Mouse (Mus musculus) CH12.LX (cell line): Measurements from ENCODE around the gene Fkbp15. TPM values are rescaled to one million over a fixed set of nuclear protein-coding genes. Genes with fewer than 3 reads are reported as not detected.

ENCODE experiments used
- DNase-seq: peaks from one replicate; pipeline ENCODE4 v3.0.0-alpha.2; 2013; ENCODE audit errors: extremely low read depth
- H3K27ac ChIP-seq: 2 replicates; pipeline ENCODE4 v1.5.1; 2012; ENCODE audit warnings: low read depth, mild to moderate bottlenecking, control low read depth, moderate library complexity; ENCODE audit not compliant: insufficient read depth
- H3K27me3 ChIP-seq: replicated peaks from 2 replicates; pipeline ENCODE3; 2012; ENCODE audit warnings: inconsistent platforms
- H3K36me3 ChIP-seq, 2 experiments: replicated peaks in 1 of 2; 2 replicates each; pipeline versions ENCODE3 to v1.6.1; 2012; ENCODE audit warnings: inconsistent platforms in 1 of 2, low read length in 1 of 2, mild to moderate bottlenecking in 1 of 2, mixed read lengths in 1 of 2, moderate library complexity in 1 of 2; ENCODE audit not compliant: control insufficient read depth in 1 of 2, insufficient read depth in 1 of 2
- H3K4me1 ChIP-seq, 2 experiments: 2 replicates each; pipeline ENCODE4 v1.6.1; 2012; ENCODE audit warnings: inconsistent platforms in 1 of 2, moderate library complexity in 1 of 2; ENCODE audit not compliant: insufficient read depth in 2 of 2, control insufficient read depth in 1 of 2
- H3K4me2 ChIP-seq: 2 replicates; pipeline ENCODE4 v1.6.1; 2012; ENCODE audit warnings: low read depth, mild to moderate bottlenecking, control low read depth; ENCODE audit not compliant: poor library complexity, insufficient read depth, severe bottlenecking
- H3K4me3 ChIP-seq, 3 experiments: fragments of 150-350 bp in 1 of 3; sonication (generic) in 1 of 3; replicated peaks in 1 of 3; 2 replicates each; pipeline versions ENCODE3 to v1.5.1; 2011 to 2012; ENCODE audit warnings: low read depth in 2 of 3, low read length in 2 of 3, mild to moderate bottlenecking in 2 of 3, moderate library complexity in 2 of 3, control low read depth in 1 of 3, improper control_type of control experiment in 1 of 3, inconsistent platforms in 1 of 3, mixed read lengths in 1 of 3; ENCODE audit not compliant: poor library complexity in 1 of 3
- H3K79me2 ChIP-seq: replicated peaks from 2 replicates; pipeline ENCODE4 v1.6.1; 2012; ENCODE audit warnings: mild to moderate bottlenecking, moderate library complexity; ENCODE audit not compliant: control insufficient read depth, poor library complexity, insufficient read depth, severe bottlenecking; ENCODE audit errors: extremely low read depth
- H3K9ac ChIP-seq: 2 replicates; pipeline ENCODE4 v1.6.1; 2012; ENCODE audit warnings: low read depth, mild to moderate bottlenecking, control low read depth, moderate library complexity; ENCODE audit not compliant: insufficient read depth
- H3K9me3 ChIP-seq: replicated peaks from 2 replicates; pipeline ENCODE3; 2012; ENCODE audit warnings: low read length, inconsistent platforms, mixed read lengths
- BHLHE40 ChIP-seq: IDR thresholded peaks from 2 replicates; pipeline ENCODE4 v1.6.1; 2011; ENCODE audit warnings: mild to moderate bottlenecking, low read depth, low read length, improper control_type of control experiment
- CTCF ChIP-seq, 2 experiments: IDR thresholded peaks in 1 of 2; conservative IDR thresholded peaks in 1 of 2; 2 replicates each; pipeline ENCODE4 v1.5.1; 2011 to 2012; ENCODE audit warnings: low read depth in 2 of 2, low read length in 2 of 2, improper control_type of control experiment in 1 of 2, inconsistent platforms in 1 of 2, mild to moderate bottlenecking in 1 of 2, moderate library complexity in 1 of 2
- ELF1 ChIP-seq: IDR thresholded peaks from 2 replicates; pipeline ENCODE4 v1.6.1; 2014; ENCODE audit warnings: low read depth, mild to moderate bottlenecking, inconsistent platforms, low read length, improper control_type of control experiment
- EP300 ChIP-seq: IDR thresholded peaks from 2 replicates; pipeline ENCODE4 v1.6.1; 2011; ENCODE audit warnings: low read length, improper control_type of control experiment
- ETS1 ChIP-seq: conservative IDR thresholded peaks from 2 replicates; pipeline ENCODE4 v1.6.1; 2012; ENCODE audit warnings: low read depth, mild to moderate bottlenecking, inconsistent platforms, low read length, improper control_type of control experiment, moderate library complexity
- GABPA ChIP-seq: IDR thresholded peaks from 2 replicates; pipeline ENCODE4 v1.6.1; 2012; ENCODE audit warnings: low read depth, low read length, improper control_type of control experiment, inconsistent platforms; ENCODE audit not compliant: insufficient replicate concordance
- HCFC1 ChIP-seq: IDR thresholded peaks from 2 replicates; pipeline ENCODE4 v1.6.1; 2012; ENCODE audit warnings: low read depth, mild to moderate bottlenecking, inconsistent platforms, low read length, improper control_type of control experiment
- IRF4 ChIP-seq: IDR thresholded peaks from 2 replicates; pipeline ENCODE4 v1.6.1; 2014; ENCODE audit warnings: low read depth, mild to moderate bottlenecking, inconsistent platforms, low read length, improper control_type of control experiment
- KAT2A ChIP-seq: IDR thresholded peaks from 2 replicates; pipeline ENCODE4 v1.6.1; 2012; ENCODE audit warnings: low read length, improper control_type of control experiment, inconsistent platforms; ENCODE audit not compliant: insufficient replicate concordance
- MAX ChIP-seq: IDR thresholded peaks from 2 replicates; pipeline ENCODE4 v1.6.1; 2011; ENCODE audit warnings: low read length, improper control_type of control experiment
- MYC ChIP-seq: IDR thresholded peaks from 2 replicates; pipeline ENCODE4 v1.6.1; 2011; ENCODE audit warnings: low read depth, mild to moderate bottlenecking, improper control_type of control experiment, low read length
- NELFE ChIP-seq: IDR thresholded peaks from 2 replicates; pipeline ENCODE4 v1.6.1; 2011; ENCODE audit warnings: low read depth, low read length, improper control_type of control experiment
- NRF1 ChIP-seq: IDR thresholded peaks from 2 replicates; pipeline ENCODE4 v1.6.1; 2014; ENCODE audit warnings: low read depth, mild to moderate bottlenecking, inconsistent platforms, low read length, improper control_type of control experiment, moderate library complexity
- POLR2A ChIP-seq: IDR thresholded peaks from 2 replicates; pipeline ENCODE4 v1.6.1; 2011; ENCODE audit warnings: low read depth, mild to moderate bottlenecking, improper control_type of control experiment, low read length
- POLR2AphosphoS2 ChIP-seq: IDR thresholded peaks from 2 replicates; pipeline ENCODE4 v1.6.1; 2011; ENCODE audit warnings: low read depth, low read length, improper control_type of control experiment
- RCOR1 ChIP-seq: conservative IDR thresholded peaks from 2 replicates; pipeline ENCODE4 v1.6.1; 2012; ENCODE audit warnings: low read depth, mild to moderate bottlenecking, inconsistent platforms, low read length, improper control_type of control experiment
- SMC3 ChIP-seq: IDR thresholded peaks from 2 replicates; pipeline ENCODE4 v1.6.1; 2011; ENCODE audit warnings: low read depth, low read length, improper control_type of control experiment
- TCF12 ChIP-seq: IDR thresholded peaks from 2 replicates; pipeline ENCODE4 v1.6.1; 2014; ENCODE audit warnings: low read depth, mild to moderate bottlenecking, inconsistent platforms, low read length, improper control_type of control experiment
- ZMIZ1 ChIP-seq: IDR thresholded peaks from 2 replicates; pipeline ENCODE4 v1.6.1; 2012; ENCODE audit warnings: low read depth, mild to moderate bottlenecking, inconsistent platforms, low read length, improper control_type of control experiment
- ZNF384 ChIP-seq: IDR thresholded peaks from 2 replicates; pipeline ENCODE4 v1.6.1; 2012; ENCODE audit warnings: low read depth, low read length, improper control_type of control experiment, inconsistent platforms
- dilution Hi-C: fragments of 300-500 bp; cut with MboI; formaldehyde crosslinking; loops from 2 replicates; pipeline ENCODE4 v1.14.3; 2020; ENCODE audit warnings: low sequenced_read_pairs; ENCODE audit not compliant: extremely low pct_unique_long_range_greater_than_20kb, extremely low pct_ligation_motif_present
- in situ Hi-C: fragments of 300-500 bp; cut with MboI; formaldehyde crosslinking; loops from 3 replicates; pipeline ENCODE4 v1.14.3; 2019; ENCODE audit warnings: low sequenced_read_pairs, low pct_ligation_motif_present, low pct_unique_long_range_greater_than_20kb, mixed read lengths
- polyA plus RNA-seq: library from polyadenylated mRNA; unstranded; fragments of >175 nt; gene quantifications from 2 replicates; pipeline ENCODE4 v1.2.1, GENCODE M21; 2012; ENCODE audit warnings: low read depth; ENCODE audit not compliant: insufficient read length
- total RNA-seq, 2 experiments: library from RNA; depleted of rRNA; stranded (reverse); fragments of 300-350 nt in 1 of 2; fragments of >200 nt in 1 of 2; gene quantifications; 2 replicates each; pipeline ENCODE4 v1.2.3; 2012 to 2014

Gene Fkbp15
- total and polyA plus RNA-seq, 3 experiments = 24.0 to 35.1 (median 30.4) TPM

DNA sequence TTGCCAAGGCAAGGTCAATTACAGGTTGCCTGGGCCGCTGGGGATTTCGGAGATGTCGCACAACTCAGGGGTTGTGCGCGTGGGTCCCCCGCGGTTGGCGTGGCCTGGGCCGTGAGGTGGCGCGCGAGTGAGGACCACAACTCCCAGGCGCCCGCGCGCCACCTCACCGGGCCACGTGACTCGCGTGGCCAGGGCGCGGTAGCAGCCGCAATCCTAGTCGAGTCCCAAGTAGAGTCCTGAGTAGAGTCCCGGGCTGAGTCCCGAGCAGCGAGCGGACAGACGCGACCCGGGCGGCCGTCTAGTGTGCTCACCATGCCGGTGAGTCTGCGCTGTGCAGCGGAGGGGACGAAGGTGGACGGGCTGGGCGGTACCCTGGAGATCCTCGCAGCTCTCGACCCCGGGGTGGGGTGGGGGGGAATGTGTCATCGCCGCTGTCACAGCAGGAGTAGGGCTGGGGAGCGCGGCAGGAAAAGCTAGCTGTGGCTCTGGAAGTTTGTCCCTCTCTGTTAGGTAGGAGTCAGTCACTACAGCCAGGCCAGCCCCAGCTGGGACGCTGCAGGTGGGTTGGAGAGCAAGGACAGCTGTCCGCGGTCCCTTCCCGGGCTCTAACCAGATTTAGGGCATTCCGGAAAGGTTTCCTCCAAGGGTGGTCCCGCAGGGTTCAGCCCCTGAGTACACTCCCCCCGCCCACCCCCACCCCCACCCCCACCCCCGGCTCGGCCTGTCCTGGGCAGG lies 73.9 kb downstream of the Fkbp15 start (continued):
- TF ChIP-seq GABPA (no peak; the same call in 1 of the 2 replicates), TCF12 (no peak; the same call in 1 of the 2 replicates), POLR2A (peak; percentile 65), MYC (peak; percentile 53; the same call in 1 of the 2 replicates), KAT2A (peak; percentile 66; the same call in 1 of the 2 replicates), HCFC1 (peak; percentile 95), MAX (peak; percentile 96), EP300 (no peak), RCOR1 (0 out of 2 replicates have a peak, but pooled peaks have one; percentile 30), NELFE (peak; percentile 36), POLR2AphosphoS2 (peak; percentile 42; the same call in 1 of the 2 replicates), ETS1 (no peak), NRF1 (peak; percentile 52)

DNA sequence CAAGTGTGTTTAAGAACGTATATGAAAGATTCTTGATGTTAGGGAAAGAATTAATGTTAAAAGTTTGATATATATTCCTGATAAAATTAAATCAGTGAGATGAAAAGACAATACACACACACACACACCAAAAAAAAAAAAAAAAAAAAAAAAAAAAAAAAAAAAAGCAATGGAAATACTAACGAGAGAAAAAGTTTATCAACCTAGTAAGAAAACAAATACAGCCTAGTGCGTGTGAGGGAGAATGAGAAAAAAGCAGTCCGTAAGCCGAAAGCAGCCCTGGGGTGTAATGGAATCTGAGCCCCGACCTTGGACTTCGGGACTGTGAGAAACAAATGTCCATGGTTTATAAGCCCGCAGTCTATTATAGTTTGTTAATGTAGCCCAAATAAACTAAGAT lies 74.8 kb downstream of the Fkbp15 start:
- peak; percentile 50 for TF ChIP-seq ZNF384
- no peak for TF ChIP-seq CTCF (conservative IDR thresholded peaks at IDR 0.05 in 1 of 2, IDR thresholded peaks at IDR 0.05 in 1 of 2; ENCODE audit: low read depth in 2 of 2, low read length in 2 of 2)
- no peak overlapping the region for H3K4me2 ChIP-seq
- H3K9ac ChIP-seq = no peak overlapping the region
- peak overlapping the region in 1 of 3 experiments; percentile 80 for H3K4me3 ChIP-seq
- peaks cover 20 to 54% of the 10 kb centered on the region in 2 experiments for H3K4me1 ChIP-seq
- in situ Hi-C loops = no loop called here
- H3K36me3 ChIP-seq = peaks cover 0 to 16% of the 10 kb centered on the region in 2 experiments
- H3K27me3 ChIP-seq = peaks cover 2% of the 10 kb centered on the region
- DNase-seq = no peak
- 0 out of 2 replicates have a peak, but pooled peaks cover 3% of the 10 kb centered on the region for H3K79me2 ChIP-seq
- no peaks in the 10 kb centered on the region for H3K9me3 ChIP-seq
- H3K27ac ChIP-seq = no peak overlapping the region
- dilution Hi-C loops = no loop called here

DNA sequence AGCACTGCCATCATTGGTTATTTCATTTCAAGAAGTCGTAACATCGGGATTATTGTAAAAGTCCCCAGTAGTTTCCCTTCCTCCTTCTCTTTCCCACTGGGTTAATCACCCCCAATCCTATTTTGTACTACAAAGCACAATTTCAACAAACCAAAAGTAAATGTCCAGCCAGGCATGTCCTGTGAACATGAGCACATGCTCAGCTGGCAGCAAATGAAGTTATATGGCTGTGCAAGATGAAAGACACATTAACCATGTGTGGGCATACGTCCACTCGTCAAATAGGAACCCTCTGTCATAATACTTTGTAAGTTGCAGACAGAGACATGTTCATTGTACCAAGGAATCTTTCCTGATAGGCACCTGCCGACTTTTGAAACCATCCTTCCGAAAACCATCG lies 77.4 kb downstream of the Fkbp15 start:
- Histone ChIP-seq H3K79me2 (0 out of 2 replicates have a peak, but pooled peaks cover 3% of the 10 kb centered on the region), H3K4me2 (peak overlapping the region; percentile 39; the same call in 1 of the 2 replicates), H3K9ac (no peak overlapping the region), H3K36me3 (no peaks in the 10 kb centered on the region), H3K27me3 (peaks cover 2% of the 10 kb centered on the region), H3K9me3 (no peaks in the 10 kb centered on the region), H3K4me1 (peaks cover 19 to 34% of the 10 kb centered on the region in 2 experiments), H3K4me3 (no peak overlapping the region), H3K27ac (no peak overlapping the region)
- in situ Hi-C loops (no loop called here), dilution Hi-C loops (no loop called here)
- no peak for DNase-seq
- 0 out of 2 replicates have a peak, but pooled peaks have one; percentile 7 for TF ChIP-seq IRF4
- no peak for TF ChIP-seq SMC3
- 0 out of 2 replicates have a peak, but pooled peaks have one; percentile 30 for TF ChIP-seq MYC
- TF ChIP-seq RCOR1 = no peak
- no peak for TF ChIP-seq ELF1
- TF ChIP-seq ZMIZ1 = no peak
- TF ChIP-seq EP300 = peak; percentile 14; the same call in 1 of the 2 replicates
- TF ChIP-seq MAX = peak; percentile 68
- TF ChIP-seq BHLHE40 = 0 out of 2 replicates have a peak, but pooled peaks have one; percentile 39
